Mouse (Mus musculus) intestine, embryonic 14.5 days (tissue): ENCODE measurements around the gene Nrxn2. TPM values are rescaled to one million over a fixed set of nuclear protein-coding genes. Genes with fewer than 3 reads are reported as not detected.

Experiments used
- ATAC-seq: fragments of 200-750 bp; cut with Nextera tagmentation; replicated peaks from 2 replicates; pipeline ENCODE4 v1.8.0; 2017; ENCODE audit warnings: low read depth, moderate number of reproducible peaks, moderate TSS enrichment, moderate library complexity; ENCODE audit not compliant: low FRiP score, low TSS enrichment
- DNase-seq: peaks from one replicate; pipeline ENCODE4 v3.0.0-alpha.2; 2018; ENCODE audit warnings: low spot score
- H3K27ac ChIP-seq: fragments of 300-500 bp; sonication (generic); 2 replicates; pipeline ENCODE4 v1.5.1; 2014; ENCODE audit warnings: low read depth, mild to moderate bottlenecking, control low read depth
- H3K27me3 ChIP-seq: fragments of 300-500 bp; sonication (generic); replicated peaks from 2 replicates; pipeline ENCODE4 v1.6.1; 2014; ENCODE audit warnings: low read length, control low read depth; ENCODE audit not compliant: control insufficient read depth, insufficient read depth
- H3K36me3 ChIP-seq: fragments of 300-500 bp; sonication (generic); 2 replicates; pipeline ENCODE4 v1.6.1; 2014; ENCODE audit warnings: low read length, control low read depth; ENCODE audit not compliant: control insufficient read depth, insufficient read depth
- H3K4me1 ChIP-seq: fragments of 300-500 bp; sonication (generic); replicated peaks from 2 replicates; pipeline ENCODE4 v1.6.1; 2014; ENCODE audit warnings: low read length, control low read depth, mixed read lengths; ENCODE audit not compliant: control insufficient read depth, insufficient read depth
- H3K4me2 ChIP-seq: fragments of 300-500 bp; sonication (generic); 2 replicates; pipeline ENCODE4 v1.6.1; 2014; ENCODE audit warnings: low read length
- H3K4me3 ChIP-seq: fragments of 300-500 bp; sonication (generic); 2 replicates; pipeline ENCODE4 v1.5.1; 2014; ENCODE audit warnings: low read depth, low read length, control low read depth, mixed read lengths
- H3K9ac ChIP-seq: fragments of 300-500 bp; sonication (generic); 2 replicates; pipeline ENCODE4 v1.6.1; 2014; ENCODE audit warnings: mild to moderate bottlenecking, low read length
- H3K9me3 ChIP-seq: fragments of 300-500 bp; sonication (generic); 2 replicates; pipeline ENCODE4 v1.6.1; 2016; ENCODE audit warnings: low read length, control low read depth; ENCODE audit not compliant: control insufficient read depth
- WGBS: fragments of 180-500 bp; shearing (Covaris S2); extraction: QIAGEN DNeasy Blood & Tissue Kit; methylation state at CpG from one replicate; pipeline ENCODE4 v1.1.7; 2014; 5-methylcytosine and 5-hydroxymethylcytosine counted together
- polyA plus RNA-seq: library from polyadenylated mRNA; unstranded; fragments of >200 nt; fragmentation: Nextera tagmentation; extraction: Ambion mirVana; gene quantifications from 2 replicates; pipeline ENCODE4 v1.2.1, GENCODE M21; 2014

The Nrxn2 gene
- polyA plus RNA-seq, 1 experiment from 2014 or later: 1.9 TPM

- H3K27ac ChIP-seq: no peak overlapping the region
- H3K9ac ChIP-seq: no peak overlapping the region
- H3K4me2 ChIP-seq: no peak overlapping the region
- no peak overlapping the region for H3K4me3 ChIP-seq
- peaks cover 21% of the 10 kb centered on the region for H3K27me3 ChIP-seq
- DNase-seq (no peak), ATAC-seq (no peak)
- no peaks in the 10 kb centered on the region for H3K9me3 ChIP-seq
- peaks cover 19% of the 10 kb centered on the region for H3K4me1 ChIP-seq
- 75% methylated on average over 10 of the region's 10 CpGs for WGBS
- no peaks in the 10 kb centered on the region for H3K36me3 ChIP-seq
These were observed 13.1 kb upstream of the Nrxn2 start for GRCm38 (mm10) chr19:6405433-6405832.

GRCm38 (mm10) chr19:6407109-6407508, 11.4 kb upstream of the Nrxn2 start:
- H3K27me3 ChIP-seq: peaks cover 5% of the 10 kb centered on the region
- no peak overlapping the region for H3K4me3 ChIP-seq
- H3K4me1 ChIP-seq: peaks cover 3% of the 10 kb centered on the region
- H3K36me3 ChIP-seq: no peaks in the 10 kb centered on the region
- no peak overlapping the region for H3K9ac ChIP-seq
- DNase-seq (no peak), ATAC-seq (no peak)
- 83% methylated on average over 8 of the region's 8 CpGs for WGBS
- H3K9me3 ChIP-seq: no peaks in the 10 kb centered on the region
- H3K27ac ChIP-seq: no peak overlapping the region
- no peak overlapping the region for H3K4me2 ChIP-seq

GRCm38 (mm10) chr19:6407816-6408510, 10.6 kb upstream of the Nrxn2 start:
- no peak overlapping the region for H3K27ac ChIP-seq
- no peak overlapping the region for H3K4me2 ChIP-seq
- WGBS: 52% methylated on average over 16 of the region's 16 CpGs
- no peak overlapping the region for H3K4me3 ChIP-seq
- no peaks in the 10 kb centered on the region for H3K36me3 ChIP-seq
- H3K4me1 ChIP-seq: no peaks in the 10 kb centered on the region
- no peaks in the 10 kb centered on the region for H3K9me3 ChIP-seq
- no peak for ATAC-seq
- DNase-seq: no peak
- no peak overlapping the region for H3K9ac ChIP-seq
- H3K27me3 ChIP-seq: 0 out of 2 replicates have a peak, but pooled peaks cover 7% of the 10 kb centered on the region

- Histone ChIP-seq H3K27ac (no peak overlapping the region), H3K4me1 (no peaks in the 10 kb centered on the region), H3K27me3 (0 out of 2 replicates have a peak, but pooled peaks cover 10% of the 10 kb centered on the region), H3K9ac (no peak overlapping the region), H3K36me3 (no peaks in the 10 kb centered on the region), H3K4me2 (no peak overlapping the region), H3K9me3 (no peaks in the 10 kb centered on the region), H3K4me3 (no peak overlapping the region)
- ATAC-seq (no peak), DNase-seq (no peak)
- WGBS: 77% methylated on average over 8 of the region's 8 CpGs
These were observed 9.8 kb upstream of the Nrxn2 start for GRCm38 (mm10) chr19:6408749-6409148.

- Histone ChIP-seq H3K4me3 (no peak overlapping the region), H3K27me3 (0 out of 2 replicates have a peak, but pooled peaks cover 7% of the 10 kb centered on the region), H3K27ac (no peak overlapping the region), H3K4me2 (no peak overlapping the region), H3K36me3 (no peaks in the 10 kb centered on the region), H3K4me1 (no peaks in the 10 kb centered on the region), H3K9me3 (no peaks in the 10 kb centered on the region), H3K9ac (no peak overlapping the region)
- DNase-seq (no peak), ATAC-seq (no peak)
- WGBS: 85% methylated on average over 5 of the region's 5 CpGs
These were observed 9.4 kb upstream of the Nrxn2 start for GRCm38 (mm10) chr19:6409176-6409575.

- H3K9me3 ChIP-seq: no peaks in the 10 kb centered on the region
- H3K4me1 ChIP-seq: no peaks in the 10 kb centered on the region
- H3K36me3 ChIP-seq: no peaks in the 10 kb centered on the region
- no peak overlapping the region for H3K27ac ChIP-seq
- ATAC-seq (no peak), DNase-seq (no peak)
- H3K27me3 ChIP-seq: 0 out of 2 replicates have a peak, but pooled peaks cover 7% of the 10 kb centered on the region
- H3K4me2 ChIP-seq: no peak overlapping the region
- H3K4me3 ChIP-seq: no peak overlapping the region
- no peak overlapping the region for H3K9ac ChIP-seq
- 86% methylated on average over 5 of the region's 5 CpGs for WGBS
These were observed 8.6 kb upstream of the Nrxn2 start for GRCm38 (mm10) chr19:6409936-6410335.

GRCm38 (mm10) chr19:6412798-6413197, 5.7 kb upstream of the Nrxn2 start:
- H3K36me3 ChIP-seq: no peaks in the 10 kb centered on the region
- no peak overlapping the region for H3K4me3 ChIP-seq
- H3K9ac ChIP-seq: no peak overlapping the region
- H3K9me3 ChIP-seq: no peaks in the 10 kb centered on the region
- H3K27me3 ChIP-seq: peaks cover 7% of the 10 kb centered on the region
- 0 out of 2 replicates have a peak, but pooled peaks cover 6% of the 10 kb centered on the region for H3K4me1 ChIP-seq
- H3K4me2 ChIP-seq: no peak overlapping the region
- ATAC-seq: no peak
- no peak overlapping the region for H3K27ac ChIP-seq
- DNase-seq: no peak
- 50% methylated on average over 14 of the region's 14 CpGs for WGBS

- DNase-seq: no peak
- no peak overlapping the region for H3K4me3 ChIP-seq
- ATAC-seq: no peak
- H3K27me3 ChIP-seq: peaks cover 32% of the 10 kb centered on the region
- no peak overlapping the region for H3K9ac ChIP-seq
- 40% methylated on average over 6 of the region's 6 CpGs for WGBS
- no peaks in the 10 kb centered on the region for H3K36me3 ChIP-seq
- H3K4me1 ChIP-seq: 0 out of 2 replicates have a peak, but pooled peaks cover 6% of the 10 kb centered on the region
- no peak overlapping the region for H3K27ac ChIP-seq
- H3K9me3 ChIP-seq: no peaks in the 10 kb centered on the region
- no peak overlapping the region for H3K4me2 ChIP-seq
These were observed 3.1 kb upstream of the Nrxn2 start for GRCm38 (mm10) chr19:6415454-6415853.
